Mouse (Mus musculus) embryonic facial prominence, embryonic 14.5 days (tissue): ENCODE measurements around the gene Cutal. TPM values are rescaled to one million over a fixed set of nuclear protein-coding genes. Genes with fewer than 3 reads are reported as not detected.

ENCODE experiments used
- ATAC-seq: fragments of 200-750 bp; cut with Nextera tagmentation; 2 replicates; pipeline ENCODE4 v1.8.0; 2017; ENCODE audit warnings: low read depth, moderate number of reproducible peaks, moderate TSS enrichment
- DNase-seq: peaks from one replicate; pipeline ENCODE4 v3.0.0-alpha.2; 2015; ENCODE audit warnings: low spot score
- H3K27ac ChIP-seq: fragments of 300-500 bp; sonication (generic); replicated peaks from 2 replicates; pipeline ENCODE4 v1.5.1; 2014; ENCODE audit warnings: low read depth, mild to moderate bottlenecking, low read length, moderate library complexity
- H3K27me3 ChIP-seq: fragments of 300-500 bp; sonication (generic); replicated peaks from 2 replicates; pipeline ENCODE4 v1.6.1; 2014; ENCODE audit warnings: low read length; ENCODE audit not compliant: control insufficient read depth, insufficient read depth
- H3K36me3 ChIP-seq: fragments of 300-500 bp; sonication (generic); 2 replicates; pipeline ENCODE4 v1.6.1; 2014; ENCODE audit warnings: low read length, mixed read lengths; ENCODE audit not compliant: control insufficient read depth, insufficient read depth
- H3K4me1 ChIP-seq: fragments of 300-500 bp; sonication (generic); 2 replicates; pipeline ENCODE4 v1.6.1; 2014; ENCODE audit warnings: antibody characterized with exemption, low read length; ENCODE audit not compliant: control insufficient read depth, insufficient read depth
- H3K4me2 ChIP-seq: fragments of 300-500 bp; sonication (generic); 2 replicates; pipeline ENCODE4 v1.6.1; 2014; ENCODE audit warnings: low read depth, mild to moderate bottlenecking, low read length, moderate library complexity, mixed read lengths
- H3K4me3 ChIP-seq: fragments of 300-500 bp; sonication (generic); 2 replicates; pipeline ENCODE4 v1.5.1; 2014; ENCODE audit warnings: low read depth, mild to moderate bottlenecking, low read length
- H3K9ac ChIP-seq: fragments of 300-500 bp; sonication (generic); 2 replicates; pipeline ENCODE4 v1.6.1; 2014; ENCODE audit warnings: low read depth, mild to moderate bottlenecking, low read length, moderate library complexity, mixed read lengths
- H3K9me3 ChIP-seq: fragments of 300-500 bp; sonication (generic); 2 replicates; pipeline ENCODE4 v1.6.1; 2016; ENCODE audit warnings: low read length; ENCODE audit not compliant: control insufficient read depth
- WGBS: fragments of 180-500 bp; shearing (Covaris S2); extraction: QIAGEN DNeasy Blood & Tissue Kit; methylation state at CpG from one replicate; pipeline ENCODE4 v1.1.7; 2014; 5-methylcytosine and 5-hydroxymethylcytosine counted together
- polyA plus RNA-seq: library from polyadenylated mRNA; unstranded; fragments of >200 nt; fragmentation: Nextera tagmentation; extraction: Ambion mirVana; gene quantifications from 2 replicates; pipeline ENCODE4 v1.2.1, GENCODE M21; 2014

Gene Cutal
- polyA plus RNA-seq, 1 experiment from 2014 or later: not detected

DNA sequence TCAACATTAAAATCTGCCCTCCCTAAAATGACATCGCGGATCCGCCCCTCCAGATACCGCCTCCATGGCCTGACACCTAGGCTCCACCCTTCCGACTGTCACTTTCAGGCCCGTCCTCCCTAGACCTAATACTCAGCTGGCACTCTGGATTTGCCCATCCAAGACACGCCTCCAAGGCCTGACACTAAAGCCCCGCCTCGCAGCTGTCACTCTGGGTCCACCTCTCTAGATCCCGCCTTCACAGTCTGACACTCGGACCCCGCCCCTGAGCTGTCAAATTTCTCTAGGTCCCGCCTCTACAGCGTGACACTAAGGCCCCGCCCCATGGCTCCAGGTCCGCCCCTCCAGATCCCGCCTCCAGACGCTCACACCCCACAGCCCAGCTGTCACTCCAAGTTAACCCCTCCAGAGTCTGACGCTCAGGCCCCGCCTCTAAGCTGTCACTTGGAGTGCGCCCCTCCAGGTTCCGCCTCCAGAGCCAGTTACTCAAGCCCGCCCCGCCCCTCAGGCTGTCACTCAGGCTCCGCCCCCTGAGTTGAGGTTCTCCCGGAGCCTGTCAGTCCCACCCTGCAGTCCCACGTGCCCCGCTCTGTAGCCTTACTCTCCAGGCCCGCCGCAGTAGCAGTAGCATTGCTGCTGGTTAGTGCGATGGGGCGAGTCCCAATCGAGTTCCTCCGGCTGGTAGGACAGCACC, 30.8 kb downstream of the Cutal start:
- Histone ChIP-seq H3K4me3 (peak overlapping the region; percentile 37), H3K27ac (peak overlapping the region; percentile 58; the same call in 1 of the 2 replicates), H3K36me3 (no peaks in the 10 kb centered on the region; the same call in 1 of the 2 replicates), H3K9ac (peak overlapping the region; percentile 37; the same call in 1 of the 2 replicates), H3K4me2 (peak overlapping the region; percentile 65), H3K27me3 (no peaks in the 10 kb centered on the region), H3K4me1 (peaks cover 10% of the 10 kb centered on the region), H3K9me3 (no peaks in the 10 kb centered on the region)
- DNase-seq (peak; percentile 99), ATAC-seq (peak; percentile 95)
- 2% methylated on average over 32 of the region's 34 CpGs for WGBS

DNA sequence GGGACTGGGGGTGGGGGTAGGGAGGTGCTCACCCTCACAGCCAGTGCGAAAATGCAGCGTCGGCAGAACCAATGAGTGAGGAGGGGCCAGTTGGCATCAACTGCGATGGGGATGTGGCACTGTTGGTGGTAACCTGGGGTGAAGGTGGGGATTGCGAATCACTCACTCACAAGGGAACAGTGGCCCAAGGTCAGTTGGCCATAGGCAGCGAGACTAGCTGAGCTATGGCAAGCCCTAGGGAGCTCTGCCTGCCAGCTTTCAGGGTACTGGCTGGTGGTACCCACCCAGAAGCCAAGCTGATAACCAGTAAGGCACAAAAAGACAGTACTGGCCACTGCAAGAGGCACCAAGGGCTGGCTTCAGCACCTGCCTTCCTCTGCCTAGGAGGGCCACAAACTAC, 32.2 kb downstream of the Cutal start:
- Histone ChIP-seq H3K36me3 (no peaks in the 10 kb centered on the region; the same call in 1 of the 2 replicates), H3K4me3 (no peak overlapping the region), H3K27me3 (no peaks in the 10 kb centered on the region), H3K27ac (no peak overlapping the region), H3K9me3 (no peaks in the 10 kb centered on the region), H3K4me2 (no peak overlapping the region), H3K4me1 (peaks cover 10% of the 10 kb centered on the region), H3K9ac (no peak overlapping the region)
- no peak for DNase-seq
- ATAC-seq: no peak
- 73% methylated on average over 6 of the region's 6 CpGs for WGBS

DNA sequence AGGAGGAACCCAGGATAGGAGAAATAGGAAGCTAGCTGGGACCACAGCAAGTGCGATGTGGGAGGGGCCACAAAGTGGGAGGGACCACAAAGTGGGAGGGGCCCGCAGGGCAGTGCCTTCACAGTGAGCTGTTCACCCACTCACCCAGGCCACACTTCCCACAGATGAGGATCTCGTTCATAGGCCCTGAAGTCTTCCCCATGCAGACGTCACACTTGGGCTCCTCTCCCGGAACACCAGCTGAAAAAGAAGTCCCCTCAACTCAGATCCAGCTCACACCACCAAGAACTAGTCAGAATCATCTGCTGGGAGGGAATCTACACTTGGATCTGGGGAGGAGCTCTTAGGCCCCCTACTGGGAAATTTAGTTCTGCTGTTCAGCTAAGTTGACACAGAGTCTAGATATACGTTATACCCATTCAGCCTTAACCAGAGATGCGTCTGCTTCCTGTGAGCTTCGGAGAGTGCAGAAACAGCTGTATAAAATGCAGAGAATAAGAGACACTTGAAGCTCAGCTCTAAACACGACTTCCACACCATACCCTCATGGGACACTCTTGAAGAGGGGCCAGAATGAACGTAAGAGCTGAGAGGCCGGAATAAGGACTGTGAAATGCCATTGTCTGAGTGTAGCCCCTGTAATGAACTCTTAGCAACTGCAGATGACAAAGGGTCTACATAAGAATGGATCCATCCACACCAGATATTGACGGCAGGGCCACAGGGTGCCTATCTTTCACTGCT, 32.8 kb downstream of the Cutal start:
- H3K4me1 ChIP-seq: peaks cover 10% of the 10 kb centered on the region
- WGBS: 44% methylated on average over 12 of the region's 12 CpGs
- no peak overlapping the region for H3K9ac ChIP-seq
- DNase-seq: peak; percentile 35
- H3K27me3 ChIP-seq: no peaks in the 10 kb centered on the region; the same call in 1 of the 2 replicates
- H3K4me3 ChIP-seq: no peak overlapping the region
- ATAC-seq: no peak
- H3K9me3 ChIP-seq: no peaks in the 10 kb centered on the region
- H3K27ac ChIP-seq: no peak overlapping the region
- H3K36me3 ChIP-seq: no peaks in the 10 kb centered on the region; the same call in 1 of the 2 replicates
- H3K4me2 ChIP-seq: no peak overlapping the region

DNA sequence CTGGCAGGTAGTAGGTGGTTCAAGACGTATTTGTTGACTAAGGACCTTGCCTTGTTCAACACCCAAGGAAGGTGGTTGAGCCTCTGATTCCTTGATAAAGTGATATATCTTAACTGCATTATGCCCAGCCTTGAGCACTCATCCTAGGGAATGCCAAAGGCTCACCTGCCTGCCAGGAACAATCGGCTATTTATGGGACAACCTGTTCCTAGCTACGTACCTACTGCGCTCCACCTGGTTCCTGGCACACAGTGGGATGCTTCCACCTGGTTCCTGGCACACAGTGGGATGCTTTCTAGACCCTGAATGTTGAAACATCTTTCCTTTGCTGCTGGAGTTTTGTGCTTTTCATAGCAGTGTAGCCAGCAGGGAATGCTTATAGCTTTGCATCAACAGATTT, 35.5 kb downstream of the Cutal start:
- H3K4me1 ChIP-seq: peaks cover 13% of the 10 kb centered on the region; the same call in 1 of the 2 replicates
- H3K27ac ChIP-seq: no peak overlapping the region
- no peak for DNase-seq
- no peaks in the 10 kb centered on the region for H3K36me3 ChIP-seq
- no peak for ATAC-seq
- no peak overlapping the region for H3K9ac ChIP-seq
- 86% methylated on average over 4 of the region's 4 CpGs for WGBS
- H3K4me3 ChIP-seq: no peak overlapping the region
- H3K4me2 ChIP-seq: no peak overlapping the region
- no peaks in the 10 kb centered on the region for H3K9me3 ChIP-seq
- peaks cover 10% of the 10 kb centered on the region; the same call in 1 of the 2 replicates for H3K27me3 ChIP-seq

DNA sequence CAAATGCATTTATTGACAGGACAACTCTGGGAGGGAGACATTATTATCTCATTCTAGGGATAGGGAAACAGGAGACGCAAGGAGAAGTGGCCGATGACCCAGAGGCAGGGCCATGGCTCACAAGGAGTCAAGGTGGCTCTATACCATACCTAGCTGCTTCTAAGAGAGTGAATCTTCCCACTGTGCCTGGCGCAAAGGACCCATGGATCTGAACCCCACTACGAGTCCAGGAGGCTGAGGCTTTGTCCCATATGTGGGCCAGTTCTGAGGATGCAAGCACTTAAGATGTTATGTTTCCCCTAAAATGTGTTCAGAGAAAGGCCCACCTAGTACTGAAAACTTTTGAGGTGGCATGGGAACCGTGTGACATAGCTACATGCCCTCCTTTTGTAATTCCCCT, 37.7 kb downstream of the Cutal start:
- Histone ChIP-seq H3K36me3 (no peaks in the 10 kb centered on the region), H3K4me1 (peaks cover 11% of the 10 kb centered on the region; the same call in 1 of the 2 replicates), H3K9ac (no peak overlapping the region), H3K4me3 (no peak overlapping the region), H3K9me3 (no peaks in the 10 kb centered on the region), H3K27me3 (peaks cover 15% of the 10 kb centered on the region; the same call in 1 of the 2 replicates), H3K27ac (no peak overlapping the region), H3K4me2 (no peak overlapping the region)
- ATAC-seq (no peak), DNase-seq (no peak)
- WGBS: 82% methylated on average over 5 of the region's 5 CpGs

DNA sequence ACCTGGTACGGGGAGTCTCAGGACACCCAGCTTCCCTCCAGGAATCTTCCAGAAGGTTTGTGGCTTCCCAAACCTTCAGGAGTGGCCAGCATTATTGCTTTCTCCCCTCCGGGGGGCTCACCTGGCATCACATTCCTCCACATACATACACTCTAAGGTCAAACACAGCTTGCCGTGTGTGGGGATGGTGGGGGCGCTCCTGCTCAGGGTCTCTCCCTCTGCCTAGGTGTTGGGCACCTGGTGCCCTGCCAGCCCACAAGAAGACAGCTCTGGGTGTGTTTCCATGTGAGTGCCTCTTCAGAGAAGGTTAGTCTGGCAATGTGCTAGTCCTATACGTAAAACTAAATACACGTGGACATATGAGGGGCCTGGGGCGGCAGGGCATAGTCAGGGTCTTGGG, 38.4 kb downstream of the Cutal start:
- no peaks in the 10 kb centered on the region for H3K36me3 ChIP-seq
- peaks cover 11% of the 10 kb centered on the region; the same call in 1 of the 2 replicates for H3K4me1 ChIP-seq
- H3K27ac ChIP-seq: no peak overlapping the region
- peaks cover 15% of the 10 kb centered on the region; the same call in 1 of the 2 replicates for H3K27me3 ChIP-seq
- no peaks in the 10 kb centered on the region for H3K9me3 ChIP-seq
- no peak for DNase-seq
- WGBS: 38% methylated on average over 7 of the region's 7 CpGs
- H3K4me2 ChIP-seq: peak overlapping the region; percentile 96
- peak overlapping the region; percentile 68 for H3K4me3 ChIP-seq
- no peak for ATAC-seq
- peak overlapping the region; percentile 71; the same call in 1 of the 2 replicates for H3K9ac ChIP-seq

DNA sequence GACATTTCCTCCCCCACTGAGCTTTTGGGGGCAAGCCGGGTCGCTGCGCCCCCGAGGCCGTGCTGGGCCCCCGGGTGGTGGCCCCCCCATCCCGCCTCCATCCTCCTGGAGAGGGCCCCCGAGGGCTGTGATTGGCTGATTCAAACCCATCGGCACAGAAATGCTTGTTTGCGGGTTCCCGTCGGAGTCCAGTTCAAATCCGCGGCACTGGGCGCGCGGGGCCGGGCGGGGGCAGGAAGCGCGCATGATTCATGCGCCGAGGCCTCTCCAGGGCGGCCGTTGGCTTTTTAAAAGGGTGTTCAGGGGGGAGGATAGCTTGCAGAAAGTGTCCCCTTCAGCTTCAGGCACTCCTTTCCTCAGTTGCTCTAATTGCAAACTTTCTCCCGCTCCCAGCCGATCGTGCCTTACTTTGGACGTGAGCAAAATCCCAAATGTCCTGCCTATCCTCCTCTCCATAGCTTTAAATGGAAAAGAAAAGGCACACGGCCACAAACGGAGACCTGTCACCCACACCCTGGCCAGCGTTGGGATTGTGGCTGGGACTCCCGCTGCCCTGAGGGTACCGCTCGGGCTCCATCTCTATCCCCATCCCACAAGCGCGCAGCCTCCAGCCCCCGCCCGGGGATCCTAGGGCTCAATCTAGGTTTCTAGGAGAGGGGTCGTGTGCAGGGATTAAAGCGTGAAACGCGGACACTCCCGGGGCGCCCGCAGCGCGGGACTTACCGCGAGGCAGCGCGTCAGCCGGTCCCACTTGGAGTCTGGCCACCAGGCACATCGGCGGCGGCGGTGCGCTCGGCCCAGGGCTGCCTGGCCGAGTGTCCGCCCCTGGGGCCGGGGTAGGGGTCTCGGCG, 39.2 kb downstream of the Cutal start, which contains the start of gene Phf19:
Gene Phf19 (minus strand): TSS at position 809 of the 851 bp plus-strand sequence.
- H3K4me2 ChIP-seq: peak within 1 kb of the TSS; percentile 96
- peaks cover 15% of the 10 kb centered on the region; the same call in 1 of the 2 replicates for H3K27me3 ChIP-seq
- DNase-seq: peak; percentile 34
- no peak within 1 kb of the TSS for H3K27ac ChIP-seq
- ATAC-seq: peak; percentile 56
- no peaks in the 10 kb centered on the region for H3K36me3 ChIP-seq
- H3K4me3 ChIP-seq: peak within 1 kb of the TSS; percentile 68
- no peaks in the 10 kb centered on the region for H3K9me3 ChIP-seq
- peaks cover 11% of the 10 kb centered on the region; the same call in 1 of the 2 replicates for H3K4me1 ChIP-seq
- WGBS: under 1% methylated on average over 36 of the region's 64 CpGs
- peak within 1 kb of the TSS; percentile 71 for H3K9ac ChIP-seq
